10 mouse cellular contexts compared by ENCODE assay signal in the genomic region with DNA sequence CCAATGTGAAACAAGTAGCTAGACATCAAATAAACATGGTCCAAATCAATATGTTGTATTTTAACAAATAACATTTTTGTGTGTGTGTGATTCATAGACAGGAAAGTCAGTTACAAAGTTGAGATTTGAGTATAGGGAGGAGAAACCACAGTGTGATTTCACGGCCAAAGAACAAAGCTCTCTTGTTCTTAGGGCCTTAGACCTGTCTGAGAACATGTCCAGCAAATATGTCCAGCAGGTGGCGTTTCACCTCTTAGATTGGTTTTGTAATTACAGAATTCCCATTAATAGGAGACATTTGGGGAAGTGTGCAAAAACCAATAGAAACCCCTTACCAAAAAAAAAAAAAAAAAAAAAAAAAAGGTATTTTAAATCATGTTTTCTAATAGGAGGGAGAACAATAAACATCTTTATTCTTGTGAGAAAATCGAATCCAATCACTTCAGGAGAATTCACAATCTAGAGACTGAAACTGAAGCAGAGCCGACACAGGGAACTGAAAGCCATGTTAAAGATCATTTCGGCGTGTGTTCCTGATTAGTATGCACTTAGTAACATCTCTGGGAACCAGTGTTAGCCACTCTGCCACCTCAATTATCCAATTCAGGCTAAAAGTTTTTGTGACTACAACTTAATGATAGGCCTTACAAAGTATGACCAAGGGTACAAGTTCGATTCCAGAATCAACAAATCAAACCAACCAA. TPM values are rescaled to one million over a fixed set of nuclear protein-coding genes. Genes with fewer than 3 reads are reported as not detected.
DNase-seq lines count a peak whose midpoint lies in the region; ATAC-seq and TF ChIP-seq lines count a peak whose summit lies in the region.
"Had no signal": no experiment of that assay in that cellular context is flagged by ENCODE, and none has a peak within 500 bp of the region (broad histone marks: within the 10 kb centered on the region; RNA-seq: fewer than 3 reads in every experiment).

No protein-coding gene starts in this region.

- TF ChIP-seq CTCF in kidney, adult 2 months (conservative IDR thresholded peaks at IDR 0.05; ENCODE audit: insufficient read depth, insufficient read length, low read depth, low read length) = 0 out of 2 replicates have a peak, but pooled peaks have one; percentile 18

- peak; percentile 15 for DNase-seq in ovary, postnatal 10 days (ENCODE audit: low spot score)
- no peak for DNase-seq in ovary, adult 18-20 months (ENCODE audit: low spot score)
- DNase-seq in c-Kit-positive CD71-positive TER-119-positive erythroid progenitor cells, embryonic 14.5 days (ENCODE audit: low spot score) = peak; percentile 3
- peak; percentile 62 for DNase-seq in kidney, adult 2 months
- DNase-seq in left cerebral cortex, postnatal 25 days (ENCODE audit: low spot score in 2 of 2) = peak; percentile 66 to 73
- DNase-seq in naive thymus-derived CD4-positive, alpha-beta T cell, adult 2 months (ENCODE audit: low read depth) = peak; percentile 24
- DNase-seq in thymus, postnatal 25 days = no peak

- no peak for TF ChIP-seq POLR2A in kidney, adult 2 months (IDR thresholded peaks at IDR 0.05; ENCODE audit: low read depth, low read length)

- no peak overlapping the region for H3K27ac ChIP-seq in forebrain, embryonic 15.5 days (replicated peaks)
- no peak overlapping the region for H3K27ac ChIP-seq in kidney, adult 2 months (ENCODE audit: insufficient read depth, low read depth, low read length)
- H3K27ac ChIP-seq: embryonic facial prominence, embryonic 12.5 days had no signal

- 52% methylated on average over 7 of the region's 7 CpGs for WGBS in forebrain, embryonic 15.5 days
- 65% methylated on average over 7 of the region's 7 CpGs for WGBS in kidney, adult 2 months

- peak; percentile 63; the same call in 1 of the 2 replicates for ATAC-seq in forebrain, embryonic 15.5 days (replicated peaks)

- no peaks in the 10 kb centered on the region for H3K9me3 ChIP-seq in forebrain, embryonic 15.5 days
- H3K9me3 ChIP-seq: embryonic facial prominence, embryonic 12.5 days; megakaryocyte, embryonic 14.5 days had no signal

- no peaks in the 10 kb centered on the region for H3K36me3 ChIP-seq in forebrain, embryonic 15.5 days
- H3K36me3 ChIP-seq in kidney, adult 2 months (ENCODE audit: control insufficient read depth, insufficient read depth, low read length) = no peaks in the 10 kb centered on the region
- H3K36me3 ChIP-seq: embryonic facial prominence, embryonic 12.5 days had no signal

- no peak overlapping the region for H3K9ac ChIP-seq in forebrain, embryonic 15.5 days (replicated peaks)
- H3K9ac ChIP-seq: embryonic facial prominence, embryonic 12.5 days had no signal

- H3K4me1 ChIP-seq in forebrain, embryonic 15.5 days = peaks cover 3% of the 10 kb centered on the region; the same call in 1 of the 2 replicates
- H3K4me1 ChIP-seq in kidney, adult 2 months (ENCODE audit: control insufficient read depth, insufficient read depth, low read length) = no peaks in the 10 kb centered on the region
- H3K4me1 ChIP-seq: embryonic facial prominence, embryonic 12.5 days had no signal

- H3K27me3 ChIP-seq in forebrain, embryonic 15.5 days = no peaks in the 10 kb centered on the region
- H3K27me3 ChIP-seq in kidney, adult 2 months (replicated peaks; ENCODE audit: control insufficient read depth, insufficient read depth, low read length) = no peaks in the 10 kb centered on the region
- H3K27me3 ChIP-seq: embryonic facial prominence, embryonic 12.5 days; megakaryocyte, embryonic 14.5 days had no signal

- H3K4me3 ChIP-seq in forebrain, embryonic 15.5 days = no peak overlapping the region
- H3K4me3 ChIP-seq in kidney, adult 2 months (ENCODE audit: insufficient read depth, low read depth, low read length) = no peak overlapping the region
- H3K4me3 ChIP-seq: embryonic facial prominence, embryonic 12.5 days; megakaryocyte, embryonic 14.5 days had no signal

- no peak overlapping the region for H3K4me2 ChIP-seq in forebrain, embryonic 15.5 days (replicated peaks)
- H3K4me2 ChIP-seq: embryonic facial prominence, embryonic 12.5 days had no signal

- intact Hi-C loops in left cerebral cortex, postnatal 25 days (cut with DNase I) = loop anchor here (2.0 to 5.0 kb wide), 2 partner anchors 1061 to 1108 kb away; no protein-coding TSS in a partner anchor

RNA-seq across cellular contexts. Expression of a gene that starts 37.1 kb away (rescaled TPM):
- 48.3 and 50.0 TPM in 2 replicates for polyA plus RNA-seq in forebrain, embryonic 15.5 days (2015; fragmentation: Nextera tagmentation; extraction: Ambion mirVana)
- 1.7 and 3.7 TPM in 2 replicates for polyA plus RNA-seq in kidney, adult 2 months (2012; rRNA removed)
- 10 to 100 TPM; 13.6 to 16.9 TPM for total RNA-seq in left cerebral cortex, postnatal 25 days (2021)

Comparison
In these comparisons a context has a peak if more than half of its experiments do, and no peak if none do; other contexts are left out.
1. DNase-seq: peak in ovary, postnatal 10 days (single experiment), c-Kit-positive CD71-positive TER-119-positive erythroid progenitor cells, embryonic 14.5 days (single experiment), kidney, adult 2 months (single experiment), left cerebral cortex, postnatal 25 days (2 of 2) and naive thymus-derived CD4-positive, alpha-beta T cell, adult 2 months (single experiment); none in ovary, adult 18-20 months (single experiment) and thymus, postnatal 25 days (single experiment).
2. RNA of a gene that starts 37.1 kb away (polyA plus RNA-seq): 48.3 to 50.0 TPM in forebrain, embryonic 15.5 days; 1.7 to 3.7 TPM in kidney, adult 2 months; every median in the first group is over 10 times any median in the second.